Mouse (Mus musculus) c-Kit-negative CD71-positive TER-119-positive erythroid progenitor cells, embryonic 14.5 days (primary cell): ENCODE data around the gene Ky.

Experiments
- DNase-seq: peaks from one replicate; pipeline ENCODE4 v3.0.0-alpha.2; 2013; ENCODE audit warnings: low read depth, low spot score

Gene Ky

DNA sequence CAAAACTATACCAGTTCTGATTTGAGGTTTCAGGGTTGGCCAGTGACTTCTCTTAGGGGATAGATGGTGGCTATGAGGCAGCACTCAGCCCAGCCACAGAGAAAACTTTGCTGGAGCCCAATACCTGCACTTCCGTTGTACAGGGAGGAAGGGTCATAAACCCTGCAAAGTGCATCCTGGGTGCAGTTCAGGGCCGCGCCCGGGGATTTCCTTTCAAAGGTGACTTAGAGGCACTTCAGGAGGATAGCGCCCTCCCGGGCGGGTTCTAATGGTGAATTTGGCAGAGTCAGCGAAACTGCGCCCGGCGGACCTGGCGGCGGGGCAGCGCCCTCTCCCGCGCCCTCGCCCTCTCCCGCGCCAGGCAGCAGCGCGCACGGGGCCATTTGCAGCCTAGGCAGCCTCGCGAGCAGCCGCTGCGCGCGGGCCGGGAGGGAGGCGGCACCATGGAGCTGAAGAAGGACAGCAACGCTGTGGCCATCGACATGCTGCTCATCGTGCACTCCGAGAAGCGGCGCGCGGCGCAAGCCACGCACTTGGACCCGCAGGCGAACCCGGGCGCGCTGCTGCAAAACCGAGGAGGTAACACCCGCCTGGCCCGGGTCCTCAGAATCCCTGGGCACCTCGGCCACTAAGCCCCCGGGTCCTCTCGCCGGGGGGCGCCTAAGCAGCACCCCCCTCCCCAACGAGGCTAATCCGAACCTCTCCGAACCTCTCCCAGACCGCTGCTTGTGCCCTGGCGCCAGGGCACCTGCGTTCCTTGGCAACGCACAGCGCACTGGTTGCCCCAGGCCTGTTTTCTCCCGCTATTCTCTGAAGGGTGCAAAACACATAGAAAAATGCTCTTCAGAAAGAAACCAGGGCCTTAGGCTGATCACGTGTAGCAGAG, at the start of gene Ky:
TSS of gene Ky (plus strand) at position 51 of the 886 bp plus-strand sequence.
- no peak for DNase-seq

DNA sequence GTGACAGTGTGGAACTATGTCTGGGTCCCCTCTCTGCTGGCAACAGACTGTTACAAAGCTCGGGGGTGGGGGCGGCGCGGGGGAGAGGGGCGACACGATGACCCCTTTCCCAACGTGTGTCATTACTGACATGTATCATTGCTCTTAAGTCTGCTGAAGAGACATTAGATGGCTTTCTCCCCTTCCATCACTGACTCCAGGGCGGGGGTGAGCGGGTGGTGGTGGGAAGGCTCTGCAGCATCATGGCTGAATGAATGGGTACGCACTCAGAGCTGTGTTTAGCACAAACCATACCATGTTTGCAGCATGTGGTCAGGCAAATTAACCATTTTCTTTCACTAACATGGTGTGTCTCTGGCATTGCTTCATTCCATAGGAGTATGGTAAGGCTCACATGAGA, 43.3 kb upstream of the Ky start:
- DNase-seq = no peak

DNA sequence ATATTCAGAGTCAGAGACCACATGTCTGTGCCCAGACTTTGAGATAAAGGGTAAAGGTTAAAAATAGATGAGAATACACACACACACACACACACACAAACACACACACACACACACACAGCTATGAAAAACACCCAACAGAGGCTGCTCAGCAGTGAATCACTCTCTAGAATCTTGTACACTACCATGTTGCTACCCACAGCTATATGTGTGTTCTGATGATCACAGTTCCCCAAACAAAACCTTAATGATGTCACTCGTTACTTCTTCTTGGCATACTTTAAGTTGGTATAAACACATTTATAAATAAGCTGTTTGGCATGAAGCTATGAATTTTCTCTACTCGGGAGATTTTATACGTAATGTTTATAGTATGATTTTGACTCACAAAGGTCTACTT, 40.5 kb upstream of the Ky start:
- no peak for DNase-seq

DNA sequence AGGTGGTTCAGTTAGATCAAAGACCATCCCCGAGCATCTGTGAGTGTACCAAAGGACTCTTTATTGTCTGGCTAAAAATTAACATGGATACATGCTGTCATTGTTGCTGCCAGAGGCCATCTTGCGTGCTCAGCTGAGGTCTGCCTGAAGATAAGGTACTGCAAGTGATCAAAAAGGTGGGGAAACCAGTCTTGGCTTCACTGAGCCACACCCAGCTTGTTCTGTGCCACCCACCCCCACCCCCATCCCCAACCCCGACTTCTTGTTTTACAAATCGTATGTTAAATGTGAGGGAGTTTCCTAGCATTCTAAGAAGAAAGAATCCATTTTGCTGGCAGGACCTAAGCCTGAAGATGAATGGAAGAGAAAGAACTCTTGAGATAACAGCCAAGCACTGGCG, 39.8 kb upstream of the Ky start:
- no peak for DNase-seq

DNA sequence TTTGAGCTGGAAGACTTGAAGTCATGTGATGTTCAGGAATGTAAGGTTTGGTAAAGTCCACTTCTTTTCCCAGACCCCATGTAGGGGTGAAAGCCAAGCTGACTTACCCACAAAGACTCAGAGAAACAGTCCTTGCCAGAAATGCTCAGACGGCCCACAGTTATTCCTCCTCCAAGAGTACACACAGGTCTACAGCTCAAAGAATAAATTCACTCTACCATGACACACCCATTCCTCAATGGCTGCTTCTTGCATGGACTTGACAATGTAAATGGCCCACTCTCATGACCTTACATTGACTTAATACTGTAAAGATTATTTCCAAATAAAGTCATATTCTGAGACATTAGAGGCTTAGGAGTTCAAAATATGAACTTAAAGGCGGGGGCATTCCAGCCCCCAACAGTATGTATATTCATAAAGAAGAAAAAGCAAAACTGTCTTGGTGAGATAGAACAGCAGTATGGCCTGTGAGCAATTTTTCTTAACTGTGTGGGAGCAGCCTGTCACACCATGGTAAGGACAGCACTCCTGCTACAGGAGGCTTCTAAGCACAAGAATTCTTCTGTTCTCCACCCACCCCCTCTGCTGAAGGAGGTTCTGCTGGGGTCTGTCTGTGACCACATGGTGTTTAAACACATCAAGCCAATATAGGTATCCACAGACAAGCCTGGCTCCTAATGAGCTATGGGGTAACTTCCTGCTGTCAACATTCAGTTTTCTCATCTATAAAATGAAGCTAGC, 35.3 kb upstream of the Ky start:
- no peak for DNase-seq

DNA sequence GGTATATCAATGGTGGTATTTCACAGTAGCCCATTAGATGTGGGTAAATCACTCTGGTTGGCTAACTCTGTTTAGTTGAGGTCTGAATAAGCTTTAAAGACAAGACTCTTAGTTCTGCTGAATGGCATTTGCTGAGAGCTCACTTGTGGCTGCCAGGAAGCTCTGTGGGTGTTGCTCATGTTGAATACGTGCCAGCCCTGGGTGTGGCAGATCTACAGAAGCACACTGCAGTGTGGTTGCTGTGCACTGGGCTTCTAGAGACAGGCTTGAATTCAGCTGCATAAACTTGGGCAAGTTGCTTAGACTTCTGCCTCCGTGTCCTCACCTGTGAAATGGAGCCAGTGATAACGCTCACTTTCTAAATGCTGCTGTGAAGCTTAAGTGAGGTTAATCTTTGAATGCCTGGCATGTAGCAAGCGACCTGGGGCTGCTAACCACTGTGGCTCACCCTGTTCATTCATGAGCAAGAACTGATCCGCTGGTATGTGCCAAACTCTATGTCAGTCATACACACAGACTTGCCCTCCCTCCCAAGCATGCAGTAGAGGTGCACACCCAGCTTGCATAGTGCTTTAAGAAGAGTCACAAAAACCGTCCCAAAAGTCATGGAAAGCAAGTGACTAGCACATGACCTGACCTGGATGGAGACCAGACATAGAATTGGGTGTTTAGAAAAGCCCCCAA, 27.6 kb upstream of the Ky start:
- no peak for DNase-seq

DNA sequence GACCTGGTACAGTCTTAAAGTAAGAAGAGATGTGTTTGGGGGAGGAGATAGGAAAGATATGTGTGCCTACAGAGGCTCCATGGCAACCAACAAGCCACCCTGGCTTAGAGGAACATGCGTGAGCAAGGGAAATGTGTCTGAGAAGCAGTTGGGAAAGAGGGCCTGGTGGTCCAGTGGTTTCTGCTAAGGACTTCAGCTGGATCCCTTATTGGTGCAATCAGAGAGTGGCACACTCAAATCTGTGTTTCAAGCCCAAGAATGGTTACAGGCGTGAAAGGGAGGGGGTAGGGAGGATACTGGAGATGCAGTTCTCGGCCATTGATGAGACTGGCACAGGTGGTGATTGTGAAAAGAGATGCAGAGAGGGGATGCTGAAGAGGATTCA, 27.1 kb upstream of the Ky start:
- no peak for DNase-seq

DNA sequence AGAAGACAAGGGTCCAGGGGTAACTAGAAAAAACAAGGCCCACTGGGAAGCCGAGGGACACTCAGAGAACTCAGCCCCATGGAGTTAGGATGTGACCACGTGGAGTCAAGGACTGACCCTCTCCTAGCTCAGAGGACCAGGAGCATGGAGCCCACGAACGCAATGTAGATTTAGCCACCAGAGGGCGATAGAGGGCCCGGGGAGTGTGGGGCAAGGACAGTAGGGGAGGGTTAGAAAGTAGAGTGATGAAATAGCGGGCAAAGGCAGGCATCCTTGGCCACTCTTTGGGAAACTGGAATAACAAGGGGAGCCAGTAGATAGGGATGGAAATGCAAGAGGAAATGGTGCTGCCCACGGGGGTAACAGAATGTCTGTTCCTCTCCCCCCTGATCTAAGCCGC, 26.5 kb upstream of the Ky start:
- DNase-seq = no peak

DNA sequence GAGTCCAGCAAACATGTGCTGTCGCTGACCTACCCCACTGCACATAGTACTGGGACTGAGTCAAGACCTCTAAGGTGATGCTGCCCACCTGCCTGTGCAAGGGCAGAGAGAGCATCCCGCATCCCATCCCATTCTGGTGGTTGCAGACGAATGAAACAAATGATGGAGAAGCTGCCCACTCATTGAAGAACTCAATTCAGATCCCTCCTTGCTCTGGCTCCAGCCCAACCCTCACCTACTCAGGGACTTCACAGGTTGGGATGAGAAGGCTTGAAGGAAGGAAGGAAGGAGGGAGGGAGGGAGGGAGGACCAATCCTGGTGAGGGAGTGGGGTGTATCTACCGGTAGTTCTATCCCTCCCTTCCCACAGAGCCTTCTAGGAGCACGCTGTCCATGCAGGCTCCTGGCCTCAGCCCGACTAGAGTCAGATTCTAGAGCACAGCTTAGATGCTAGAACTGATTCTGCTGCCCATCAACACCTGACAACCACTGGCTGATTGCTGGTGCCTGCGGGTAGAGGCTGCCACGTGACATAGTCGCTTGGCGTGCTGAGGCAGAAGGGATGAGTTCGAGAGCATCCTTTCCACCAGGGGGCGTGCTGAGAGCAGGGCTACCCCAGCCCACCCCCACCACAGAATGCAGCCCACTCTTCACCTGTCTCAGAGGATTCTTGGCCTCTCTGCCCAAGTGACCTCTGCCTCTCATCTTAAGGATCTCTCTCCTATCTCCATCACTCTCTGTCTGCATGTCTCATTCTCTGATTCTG, 13.3 kb upstream of the Ky start:
- no peak for DNase-seq

DNA sequence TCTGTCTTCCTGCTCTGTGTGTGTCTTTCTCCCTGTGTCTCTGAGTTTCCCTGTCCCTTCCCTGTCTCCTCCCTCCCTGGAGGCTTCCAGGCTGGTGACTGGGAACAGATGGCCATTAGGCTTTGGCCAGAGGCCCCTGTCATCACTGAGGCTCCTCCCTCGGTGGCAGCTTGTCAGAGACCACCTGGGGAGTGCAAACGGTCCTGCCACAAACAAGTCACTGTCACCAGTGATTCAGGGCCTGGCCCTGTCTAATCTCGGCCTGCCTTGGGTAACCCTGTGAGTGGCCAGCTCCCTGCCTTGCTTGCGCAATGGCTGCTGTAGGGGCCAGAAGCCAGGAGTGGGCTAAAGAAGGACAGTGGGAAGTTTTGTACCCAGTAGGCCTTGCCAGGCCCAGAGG, 12.5 kb upstream of the Ky start:
- DNase-seq = no peak

DNA sequence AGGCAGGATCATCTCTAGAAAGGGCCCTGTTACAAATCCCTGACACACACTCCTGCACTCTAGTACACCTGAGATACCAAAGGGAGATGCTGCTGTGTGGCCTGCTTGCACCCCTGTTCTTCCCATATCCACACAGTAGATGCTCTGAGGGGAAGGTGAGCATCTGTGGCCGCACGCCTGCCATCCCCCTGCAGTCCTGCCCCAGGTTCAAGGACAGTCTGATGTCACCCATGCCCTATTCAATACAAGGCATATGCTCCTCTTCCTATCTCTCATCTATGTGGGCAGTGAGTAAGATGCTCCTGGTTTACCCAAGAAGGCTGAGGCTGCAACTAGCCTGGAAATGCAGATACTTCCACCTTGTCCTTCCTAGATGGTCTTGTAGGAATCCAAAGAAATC, 11.6 kb upstream of the Ky start:
- no peak for DNase-seq

DNA sequence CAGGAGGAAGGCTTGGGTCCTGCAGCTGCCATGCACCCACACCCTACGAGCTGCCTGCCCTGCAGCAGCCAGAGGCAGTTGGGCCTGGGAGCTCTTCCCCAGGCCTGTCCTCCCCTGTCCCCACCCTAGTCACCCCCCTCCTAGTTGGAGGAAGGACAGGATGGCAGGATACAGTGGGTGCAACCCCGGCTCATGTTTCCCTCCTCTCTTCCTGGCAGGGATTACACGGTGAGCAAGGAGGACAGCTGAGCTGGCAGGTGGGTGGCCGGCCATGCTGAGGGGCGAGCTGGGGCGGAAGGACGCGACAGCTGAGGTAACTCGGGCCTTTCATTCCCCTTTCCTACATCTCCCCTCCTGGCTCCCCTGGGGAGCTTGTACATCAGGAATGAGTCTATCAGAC, 11.1 kb upstream of the Ky start:
- DNase-seq = no peak

DNA sequence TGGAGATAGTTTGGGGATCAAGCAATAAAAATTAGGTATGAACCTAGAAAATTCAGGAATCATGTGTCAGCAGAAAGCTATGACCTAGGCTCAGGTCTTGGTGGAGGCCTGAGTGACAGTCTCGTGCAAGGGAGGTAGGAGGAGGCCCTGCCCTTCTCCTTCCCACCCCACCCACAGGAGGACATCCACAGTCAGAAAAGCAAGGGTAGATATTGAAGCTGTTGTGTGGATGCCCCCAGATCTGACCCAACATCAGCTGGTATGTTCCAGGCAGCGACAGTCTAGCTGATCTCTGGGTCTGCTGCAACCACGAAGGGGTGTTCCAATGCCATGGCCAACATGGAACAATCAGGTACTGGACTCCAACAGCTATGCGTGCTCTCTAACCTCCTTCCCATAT, 10.3 kb upstream of the Ky start:
- DNase-seq = no peak

DNA sequence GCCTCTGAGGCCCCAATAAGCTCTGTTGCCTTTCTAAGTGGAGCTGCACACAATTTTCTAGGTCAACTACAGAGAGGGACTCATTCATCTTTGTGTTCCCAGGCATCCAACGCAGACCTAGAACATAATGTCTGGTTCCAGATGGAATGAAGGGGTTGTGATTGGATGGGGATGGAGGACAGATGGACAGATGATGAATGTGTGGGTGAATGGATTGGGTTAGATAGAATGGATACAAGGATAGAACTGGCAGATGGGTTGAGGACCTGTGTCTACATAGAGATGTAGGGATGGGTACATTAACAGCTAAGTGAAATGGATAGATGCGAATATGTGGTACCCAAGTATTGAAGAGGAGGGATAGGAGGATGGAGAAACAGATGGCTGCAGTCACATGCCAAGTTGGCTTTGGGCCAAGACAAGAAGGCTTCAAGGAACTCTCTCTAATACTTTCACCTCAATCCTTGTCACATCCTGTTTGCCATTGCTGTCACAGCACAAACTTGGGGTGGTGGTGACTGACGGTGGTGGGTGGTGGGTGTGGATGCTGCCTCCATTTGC, 9.0 kb upstream of the Ky start:
- DNase-seq = no peak

DNA sequence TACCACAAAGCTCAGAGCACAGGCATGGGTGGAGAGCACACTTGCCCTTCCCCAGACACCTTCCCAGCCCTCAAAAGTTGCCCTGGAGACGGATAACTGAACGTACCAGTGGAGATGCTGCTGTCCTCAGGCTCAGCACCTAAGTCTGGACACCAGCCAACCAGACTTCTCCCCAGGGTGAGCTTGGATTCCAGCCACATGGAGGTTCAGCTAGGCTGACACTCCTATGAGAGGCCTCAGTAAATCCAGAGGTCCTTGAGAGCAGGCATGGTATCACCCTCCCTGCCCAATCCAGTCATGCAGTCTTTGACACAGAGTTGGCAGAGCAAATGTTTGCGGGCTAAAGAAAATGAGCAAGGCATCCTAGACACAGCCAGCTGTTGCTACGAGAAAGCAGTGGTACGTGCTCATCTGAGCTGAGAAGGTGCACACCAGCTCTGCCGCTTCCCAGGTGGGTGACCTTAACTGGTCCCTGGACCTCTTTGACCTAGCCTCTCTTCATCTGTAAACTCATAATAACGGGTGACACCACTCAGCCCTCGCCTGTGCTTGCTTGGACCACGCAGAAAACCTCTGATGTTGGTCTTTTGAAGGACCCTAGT, 8.4 kb upstream of the Ky start:
- DNase-seq = no peak

DNA sequence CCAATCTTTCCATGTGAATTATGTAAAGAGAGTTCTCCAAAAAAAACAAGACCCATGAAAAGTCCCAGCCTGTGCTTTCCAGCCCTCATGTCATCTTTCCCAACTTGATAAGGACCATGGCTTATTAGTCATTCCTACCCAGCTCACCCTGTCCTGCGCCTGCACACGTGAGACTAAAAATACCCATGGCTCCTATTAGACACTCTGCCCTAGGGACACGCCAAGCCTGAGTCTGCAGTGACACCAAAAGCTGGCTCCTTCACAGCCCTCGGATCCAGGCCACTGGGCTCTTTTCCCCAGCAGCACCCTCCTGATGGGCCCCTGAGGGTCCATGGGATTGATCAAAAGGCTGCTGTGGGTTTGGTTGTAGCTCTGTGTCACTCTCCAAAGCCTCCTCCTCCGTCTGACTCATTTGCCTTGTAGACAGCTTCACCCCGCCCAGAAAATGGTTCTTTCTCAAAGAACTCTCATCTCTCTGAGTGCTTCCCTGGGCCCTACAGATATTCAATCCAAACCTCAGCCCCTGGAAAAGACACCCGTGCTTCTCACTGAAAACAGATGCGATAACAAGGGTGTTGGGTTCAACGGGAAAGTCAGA, 7.6 kb upstream of the Ky start:
- no peak for DNase-seq

DNA sequence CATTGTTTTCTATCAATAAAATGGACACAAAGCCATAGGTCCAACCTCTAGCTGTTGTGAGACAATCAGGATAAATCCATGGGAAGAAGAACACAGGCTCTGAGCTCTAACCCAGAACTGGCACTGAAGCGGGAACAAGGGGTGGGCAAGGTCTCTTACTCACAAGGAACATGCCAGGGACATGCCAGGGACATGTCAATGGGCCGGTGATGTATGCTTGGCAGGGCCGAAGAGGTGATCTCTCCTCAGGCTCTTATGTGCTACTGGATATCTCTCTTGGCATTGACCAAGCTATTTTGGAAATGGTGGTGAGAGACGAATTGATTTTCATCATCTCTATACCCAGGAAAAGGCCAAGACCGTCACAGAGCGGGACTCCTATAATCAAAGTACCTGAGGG, 6.8 kb upstream of the Ky start:
- DNase-seq = no peak

DNA sequence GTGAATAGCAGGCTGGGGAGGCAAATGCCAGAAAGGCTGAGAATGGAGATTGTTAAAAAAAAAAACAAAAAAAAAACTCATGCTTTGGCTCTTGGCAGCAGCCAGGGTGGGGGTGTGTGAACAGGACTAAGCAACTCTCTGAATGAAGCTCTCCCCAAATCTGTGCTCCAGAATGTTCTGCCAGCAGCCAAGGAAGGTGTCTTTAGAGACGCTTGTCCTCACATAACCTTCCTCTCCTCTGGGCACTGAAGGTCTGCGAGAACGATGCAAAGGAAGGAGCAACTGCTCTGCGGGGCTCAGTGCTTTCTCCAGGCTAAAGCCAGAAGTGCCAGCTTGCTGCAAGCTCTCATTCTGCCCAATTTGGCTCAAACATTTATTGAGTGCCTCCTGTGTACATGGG, 6.3 kb upstream of the Ky start:
- DNase-seq = no peak

DNA sequence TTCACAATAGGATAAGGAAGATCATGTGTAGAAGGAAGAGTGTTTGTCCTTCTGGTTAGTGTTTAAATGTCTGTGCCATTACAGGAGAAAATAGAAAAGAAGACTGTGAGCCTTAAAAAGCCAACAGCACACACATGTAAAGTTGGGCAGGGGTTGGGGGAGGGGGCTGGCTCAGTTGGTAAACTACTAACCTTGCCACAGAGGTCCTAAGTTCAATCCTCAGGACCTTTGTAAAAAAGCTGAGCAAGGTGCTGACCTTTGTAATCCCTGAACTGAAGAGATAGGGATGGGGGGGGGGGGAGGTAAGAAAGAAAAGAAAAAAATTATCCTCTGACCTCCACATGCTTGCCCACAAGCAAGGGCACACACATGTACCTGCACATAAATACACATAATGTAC, 5.8 kb upstream of the Ky start:
- DNase-seq = no peak

DNA sequence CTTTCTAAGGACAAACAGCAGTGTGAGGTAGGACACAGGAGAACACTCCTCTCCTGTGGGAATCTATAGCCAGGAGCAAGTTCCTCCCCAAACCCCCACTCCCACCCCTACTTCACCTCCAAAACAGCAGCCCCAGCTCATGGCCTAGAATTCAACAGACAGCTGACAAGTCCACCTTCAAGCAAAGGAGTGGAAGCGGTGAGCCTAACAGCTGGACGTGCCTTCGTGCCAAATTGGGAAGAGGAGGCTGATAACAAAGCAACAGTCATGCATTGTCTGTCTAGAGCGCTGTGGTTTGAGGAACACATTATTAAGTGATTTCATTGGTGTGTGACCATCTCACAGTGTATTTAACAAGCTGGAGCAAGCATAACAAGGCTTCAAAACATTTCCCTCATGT, 4.4 kb upstream of the Ky start:
- DNase-seq = no peak
